Mouse (Mus musculus): Measurements from ENCODE around the gene Fam69a. TPM values are rescaled to one million over a fixed set of nuclear protein-coding genes. Genes with fewer than 3 reads are reported as not detected.
A peak's percentile ranks its signal among the peaks of the same experiment; 100 is the strongest.
"Not testable (repeated sequence)": the region's sequence is repeated elsewhere in the genome, so short reads cannot be mapped to it uniquely, and the experiment has no call there.

The Fam69a gene
- polyA plus RNA-seq, 1 experiment from 2014 or later = 11.7 TPM

GRCm38 (mm10) chr5:107904325-107904724, 82.6 kb downstream of the Fam69a start:
- no peaks in the 10 kb centered on the region for H3K27me3 ChIP-seq (replicated peaks; ENCODE audit: control insufficient read depth, insufficient read depth, low read length)
- no peaks in the 10 kb centered on the region for H3K9me3 ChIP-seq (ENCODE audit: control insufficient read depth)
- no peak overlapping the region for H3K4me3 ChIP-seq (ENCODE audit: low read depth, low read length)
- no peak overlapping the region for H3K9ac ChIP-seq (ENCODE audit: low read depth, low read length)
- ATAC-seq = no peak
- no peaks in the 10 kb centered on the region for H3K4me1 ChIP-seq (replicated peaks; ENCODE audit: control insufficient read depth, insufficient read depth, low read length)
- H3K36me3 ChIP-seq (ENCODE audit: control insufficient read depth, insufficient read depth) = peaks cover 69% of the 10 kb centered on the region
- WGBS = 49% methylated on average over 3 of the region's 3 CpGs
- no peak for TF ChIP-seq CTCF (IDR thresholded peaks at IDR 0.05; ENCODE audit: low read depth)
- H3K4me2 ChIP-seq (replicated peaks; ENCODE audit: low read depth) = no peak overlapping the region
- no peak overlapping the region; the same call in 1 of the 2 replicates for H3K27ac ChIP-seq (ENCODE audit: low read depth, low read length)

GRCm38 (mm10) chr5:107901014-107901615, 85.8 kb downstream of the Fam69a start:
- ATAC-seq = peak; percentile 32
- under 1% methylated on average over 23 of the region's 23 CpGs for WGBS
- TF ChIP-seq CTCF (IDR thresholded peaks at IDR 0.05; ENCODE audit: low read depth) = no peak
- Histone ChIP-seq H3K4me3 (ENCODE audit: low read depth, low read length) (peak overlapping the region; percentile 77), H3K27ac (ENCODE audit: low read depth, low read length) (peak overlapping the region; percentile 47), H3K9ac (ENCODE audit: low read depth, low read length) (peak overlapping the region; percentile 71), H3K36me3 (ENCODE audit: control insufficient read depth, insufficient read depth) (peaks cover 38% of the 10 kb centered on the region), H3K4me2 (replicated peaks; ENCODE audit: low read depth) (peak overlapping the region; percentile 64), H3K4me1 (replicated peaks; ENCODE audit: control insufficient read depth, insufficient read depth, low read length) (no peaks in the 10 kb centered on the region), H3K9me3 (ENCODE audit: control insufficient read depth) (no peaks in the 10 kb centered on the region), H3K27me3 (replicated peaks; ENCODE audit: control insufficient read depth, insufficient read depth, low read length) (no peaks in the 10 kb centered on the region)

GRCm38 (mm10) chr5:107900206-107901013, 86.5 kb downstream of the Fam69a start, which contains the start of gene Rpl5:
Rpl5 (plus strand) TSS chr5:107900502.
- peak within 1 kb of the TSS; percentile 71 for H3K9ac ChIP-seq (ENCODE audit: low read depth, low read length)
- peak; percentile 97 for TF ChIP-seq CTCF (IDR thresholded peaks at IDR 0.05; ENCODE audit: low read depth)
- H3K4me2 ChIP-seq (replicated peaks; ENCODE audit: low read depth) = peak within 1 kb of the TSS; percentile 64
- no peaks in the 10 kb centered on the region for H3K4me1 ChIP-seq (replicated peaks; ENCODE audit: control insufficient read depth, insufficient read depth, low read length)
- ATAC-seq = peak; percentile 95
- peaks cover 31% of the 10 kb centered on the region for H3K36me3 ChIP-seq (ENCODE audit: control insufficient read depth, insufficient read depth)
- H3K4me3 ChIP-seq (ENCODE audit: low read depth, low read length) = peak within 1 kb of the TSS; percentile 77
- no peaks in the 10 kb centered on the region for H3K9me3 ChIP-seq (ENCODE audit: control insufficient read depth)
- WGBS = 3% methylated on average over 66 of the region's 66 CpGs
- H3K27ac ChIP-seq (ENCODE audit: low read depth, low read length) = peak within 1 kb of the TSS; percentile 47
- no peaks in the 10 kb centered on the region for H3K27me3 ChIP-seq (replicated peaks; ENCODE audit: control insufficient read depth, insufficient read depth, low read length)

- no peaks in the 10 kb centered on the region for H3K36me3 ChIP-seq (ENCODE audit: control insufficient read depth, insufficient read depth)
- no peaks in the 10 kb centered on the region for H3K27me3 ChIP-seq (replicated peaks; ENCODE audit: control insufficient read depth, insufficient read depth, low read length)
- H3K9me3 ChIP-seq (ENCODE audit: control insufficient read depth) = no peaks in the 10 kb centered on the region
- WGBS = 78% methylated on average over 1 of the region's 1 CpGs
- no peak overlapping the region for H3K9ac ChIP-seq (ENCODE audit: low read depth, low read length)
- H3K27ac ChIP-seq (ENCODE audit: low read depth, low read length) = no peak overlapping the region
- H3K4me3 ChIP-seq (ENCODE audit: low read depth, low read length) = no peak overlapping the region
- TF ChIP-seq CTCF (IDR thresholded peaks at IDR 0.05; ENCODE audit: low read depth) = no peak
- H3K4me2 ChIP-seq (replicated peaks; ENCODE audit: low read depth) = no peak overlapping the region
- no peaks in the 10 kb centered on the region for H3K4me1 ChIP-seq (replicated peaks; ENCODE audit: control insufficient read depth, insufficient read depth, low read length)
- ATAC-seq = no peak
These were observed 90.6 kb downstream of the Fam69a start for GRCm38 (mm10) chr5:107896265-107896664.

- Histone ChIP-seq H3K4me1 (replicated peaks; ENCODE audit: control insufficient read depth, insufficient read depth, low read length) (no peaks in the 10 kb centered on the region), H3K4me2 (replicated peaks; ENCODE audit: low read depth) (no peak overlapping the region), H3K27ac (ENCODE audit: low read depth, low read length) (no peak overlapping the region), H3K27me3 (replicated peaks; ENCODE audit: control insufficient read depth, insufficient read depth, low read length) (no peaks in the 10 kb centered on the region), H3K9ac (ENCODE audit: low read depth, low read length) (no peak overlapping the region), H3K36me3 (ENCODE audit: control insufficient read depth, insufficient read depth) (no peaks in the 10 kb centered on the region), H3K9me3 (ENCODE audit: control insufficient read depth) (no peaks in the 10 kb centered on the region), H3K4me3 (ENCODE audit: low read depth, low read length) (no peak overlapping the region)
- no peak for ATAC-seq
- TF ChIP-seq CTCF (IDR thresholded peaks at IDR 0.05; ENCODE audit: low read depth) = no peak
- 68% methylated on average over 7 of the region's 7 CpGs for WGBS
These were observed 92.2 kb downstream of the Fam69a start for GRCm38 (mm10) chr5:107894676-107895075.

- ATAC-seq; H3K9me3 ChIP-seq (ENCODE audit: control insufficient read depth): not testable (repeated sequence)
These were observed 95.4 kb downstream of the Fam69a start for GRCm38 (mm10) chr5:107891515-107891914.

More at GRCm38 (mm10) chr5:107891515-107891914, 95.4 kb downstream of the Fam69a start:
- H3K36me3 ChIP-seq (ENCODE audit: control insufficient read depth, insufficient read depth); H3K4me2 ChIP-seq (replicated peaks; ENCODE audit: low read depth); H3K9ac ChIP-seq (ENCODE audit: low read depth, low read length); H3K4me3 ChIP-seq (ENCODE audit: low read depth, low read length); H3K4me1 ChIP-seq (replicated peaks; ENCODE audit: control insufficient read depth, insufficient read depth, low read length); H3K27ac ChIP-seq (ENCODE audit: low read depth, low read length); H3K27me3 ChIP-seq (replicated peaks; ENCODE audit: control insufficient read depth, insufficient read depth, low read length): not testable (repeated sequence)
- WGBS = 50% methylated on average over 1 of the region's 1 CpGs
- peak; percentile 79 for TF ChIP-seq CTCF (IDR thresholded peaks at IDR 0.05; ENCODE audit: low read depth)

Data from intestine, postnatal 0 days (tissue).